Mouse (Mus musculus): ENCODE measurements around the gene Prepl.

Gene Prepl

DNA sequence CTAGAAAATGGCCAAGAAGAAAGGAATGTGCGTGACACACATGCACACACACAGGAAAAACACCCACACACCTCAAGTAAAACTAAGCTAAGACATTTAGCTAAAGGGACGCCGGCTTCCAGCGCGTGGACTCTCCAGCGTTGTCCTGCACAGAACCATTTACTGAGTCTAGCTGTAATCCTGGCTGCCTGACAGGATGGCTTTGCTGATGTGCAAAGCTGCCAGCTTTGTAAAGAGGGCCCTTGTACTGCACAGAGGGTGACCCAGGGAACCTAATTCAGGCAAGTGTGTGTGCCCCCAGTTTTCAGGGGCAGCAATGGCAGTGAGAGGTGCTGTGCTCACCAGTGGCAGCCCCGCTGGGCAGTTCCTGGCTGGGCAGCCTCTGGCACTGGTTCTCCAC is 22.7 kb downstream of the Prepl start:
- no peak for DNase-seq

- no peak for DNase-seq
Observed at GRCm38 (mm10) chr17:85063560-85063959, 26.5 kb downstream of the Prepl start.

DNA sequence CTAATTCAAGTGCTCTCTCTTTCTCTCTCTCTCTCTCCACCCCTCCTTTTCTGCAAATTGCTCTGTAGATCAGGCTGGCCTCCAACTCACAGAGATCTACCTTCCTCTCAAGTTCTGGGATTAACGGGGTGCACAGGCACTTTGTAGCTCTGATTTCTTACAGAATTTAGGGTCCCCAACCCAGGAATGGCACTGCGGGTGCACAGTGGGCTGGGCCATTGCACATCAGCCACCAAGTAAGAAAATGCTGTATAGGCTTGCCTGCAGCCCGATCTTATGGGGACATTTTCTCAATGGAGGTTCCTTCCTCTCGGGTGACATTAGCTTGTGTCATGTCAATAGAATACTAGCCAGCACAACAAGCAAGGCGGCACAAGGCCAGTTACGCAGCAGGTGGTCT is 30.9 kb downstream of the Prepl start:
- DNase-seq = no peak

- DNase-seq = no peak
Observed at GRCm38 (mm10) chr17:85058276-85058675, 31.8 kb downstream of the Prepl start.

- no peak for DNase-seq
Observed at GRCm38 (mm10) chr17:85048379-85048778, 41.7 kb downstream of the Prepl start.

GRCm38 (mm10) chr17:85045160-85045559 is 44.9 kb downstream of the Prepl start:
- peak; percentile 35 for DNase-seq

GRCm38 (mm10) chr17:85044466-85044865 is 45.6 kb downstream of the Prepl start:
- DNase-seq = no peak

DNA sequence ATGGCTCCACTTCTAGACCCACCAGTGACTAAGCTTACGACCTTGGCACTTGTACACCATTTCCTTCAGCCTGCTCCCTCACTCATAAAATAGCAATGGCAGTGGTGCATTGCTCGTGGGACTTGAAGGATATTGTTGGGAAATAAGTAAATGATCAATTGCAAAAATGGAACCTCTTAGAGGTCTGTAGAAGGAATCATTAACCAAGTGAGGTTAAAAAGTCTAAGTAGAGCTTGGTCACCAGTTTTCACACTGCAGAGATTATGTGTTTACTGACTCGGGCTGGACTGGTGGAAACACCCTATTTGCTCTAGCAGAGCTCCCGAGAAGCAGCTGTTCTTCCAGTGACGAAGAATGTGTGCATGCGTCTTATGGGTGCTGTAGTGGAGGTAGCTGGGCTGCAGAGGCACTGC is 46.6 kb downstream of the Prepl start:
- no peak for DNase-seq

GRCm38 (mm10) chr17:85042419-85042818 is 47.6 kb downstream of the Prepl start:
- no peak for DNase-seq

GRCm38 (mm10) chr17:85040913-85041312 is 49.1 kb downstream of the Prepl start:
- no peak for DNase-seq

- no peak for DNase-seq
Observed at GRCm38 (mm10) chr17:85038761-85039160, 51.3 kb downstream of the Prepl start.

DNA sequence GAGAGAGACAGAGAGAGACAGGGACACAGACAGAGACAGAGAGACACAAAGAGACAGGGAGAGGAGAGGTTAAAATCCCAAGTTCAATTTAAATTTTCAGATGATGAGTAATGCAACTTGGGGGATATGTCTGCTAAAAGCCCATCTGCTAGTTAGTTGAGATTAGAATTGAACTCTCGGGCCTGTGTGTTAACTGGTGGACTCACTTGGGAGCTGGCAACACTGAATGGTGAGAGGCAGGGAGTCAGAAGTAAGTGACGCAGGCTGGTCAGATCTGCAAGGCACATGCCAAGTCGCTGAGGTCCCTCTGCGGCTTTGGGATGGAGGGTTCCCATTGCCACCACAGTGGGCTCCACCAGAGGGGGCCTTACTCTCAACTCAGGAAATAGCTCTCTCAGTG is 51.7 kb downstream of the Prepl start:
- no peak for DNase-seq

DNA sequence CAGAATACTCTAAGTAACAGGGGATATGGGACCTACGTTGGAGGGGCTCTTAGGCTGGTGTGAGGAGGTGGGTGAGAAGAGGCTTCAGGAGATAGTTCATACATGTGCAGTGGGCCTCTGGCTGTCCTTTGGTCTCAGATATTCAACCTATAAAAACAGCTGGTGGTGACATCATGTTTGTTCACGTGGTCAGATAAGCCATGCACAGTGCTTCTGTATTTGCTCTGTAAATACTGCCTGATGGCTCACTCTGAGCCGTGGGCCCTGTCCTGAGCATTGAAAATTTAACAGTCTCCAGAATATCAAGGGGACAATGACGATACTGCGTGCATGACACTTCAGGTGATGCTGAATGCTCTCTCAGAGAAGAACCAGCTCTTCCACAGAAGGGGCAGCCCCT is 52.2 kb downstream of the Prepl start:
- no peak for DNase-seq

- no peak for DNase-seq
Observed at GRCm38 (mm10) chr17:85034068-85034467, 56.0 kb downstream of the Prepl start.

- DNase-seq = no peak
Observed at GRCm38 (mm10) chr17:85033087-85033486, 57.0 kb downstream of the Prepl start.

- no peak for DNase-seq
Observed at GRCm38 (mm10) chr17:85030651-85031050, 59.4 kb downstream of the Prepl start.

DNA sequence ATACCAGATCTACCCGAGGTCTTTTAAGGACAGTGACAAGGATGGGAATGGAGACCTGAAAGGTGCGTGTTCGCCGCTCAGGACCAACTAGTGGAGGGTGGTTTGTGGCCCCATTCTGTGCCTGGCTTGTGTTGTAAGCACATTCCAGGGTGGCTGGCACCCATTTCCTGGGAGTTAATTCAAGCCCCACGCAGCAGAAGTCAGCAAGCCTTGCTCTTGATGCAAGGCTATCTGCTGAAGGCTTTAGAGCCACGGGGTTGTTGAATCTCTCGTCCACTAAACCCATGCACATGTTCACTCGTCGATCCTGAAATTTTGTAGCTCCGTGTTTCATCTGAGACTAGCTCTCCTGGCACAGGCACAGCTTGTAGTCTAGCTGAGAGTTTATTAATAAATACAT is 61.2 kb downstream of the Prepl start:
- DNase-seq = no peak

GRCm38 (mm10) chr17:85028093-85028739 is 61.8 kb downstream of the Prepl start, which contains the start of gene Slc3a1:
Slc3a1 (plus strand) TSS chr17:85028376.
- no peak for DNase-seq

- no peak for DNase-seq
Observed at GRCm38 (mm10) chr17:85027247-85027646, 62.8 kb downstream of the Prepl start.

GRCm38 (mm10) chr17:85026436-85026835 is 63.6 kb downstream of the Prepl start:
- DNase-seq = no peak

GRCm38 (mm10) chr17:85025151-85025550 is 64.9 kb downstream of the Prepl start:
- DNase-seq = no peak

GRCm38 (mm10) chr17:85024237-85024636 is 65.8 kb downstream of the Prepl start:
- DNase-seq = no peak

- DNase-seq = peak; percentile 66
Observed at GRCm38 (mm10) chr17:85023247-85024167, 66.5 kb downstream of the Prepl start.

- no peak for DNase-seq
Observed at GRCm38 (mm10) chr17:85020343-85020742, 69.7 kb downstream of the Prepl start.

Data from thymus, postnatal 4 days (tissue).